Mouse (Mus musculus) urinary bladder, postnatal 14 days (tissue): Measurements from ENCODE around the gene Snap47.

ENCODE experiments used
- DNase-seq: peaks from one replicate; pipeline ENCODE4 v3.0.0; 2021; ENCODE audit warnings: low spot score

The Snap47 gene

GRCm38 (mm10) chr11:59451086-59451485, at the start of gene Snap47:
Snap47 (minus strand) TSS chr11:59451186.
- DNase-seq: no peak

- DNase-seq: no peak
Observed at GRCm38 (mm10) chr11:59497747-59498146, 46.8 kb upstream of the Snap47 start.

- DNase-seq: no peak
Observed at GRCm38 (mm10) chr11:59496672-59497310, 45.8 kb upstream of the Snap47 start.

GRCm38 (mm10) chr11:59486222-59486621, 35.2 kb upstream of the Snap47 start:
- no peak for DNase-seq

GRCm38 (mm10) chr11:59485641-59486040, 34.7 kb upstream of the Snap47 start:
- DNase-seq: no peak

GRCm38 (mm10) chr11:59483212-59483611, 32.2 kb upstream of the Snap47 start:
- peak; percentile 58 for DNase-seq

- no peak for DNase-seq
Observed at GRCm38 (mm10) chr11:59477240-59477639, 26.3 kb upstream of the Snap47 start.

- DNase-seq: peak; percentile 93
Observed at GRCm38 (mm10) chr11:59472326-59472677, 21.3 kb upstream of the Snap47 start, which contains the start of gene Zfp867. Zfp867 (minus strand) TSS chr11:59472474.

GRCm38 (mm10) chr11:59471413-59472325, 20.7 kb upstream of the Snap47 start:
- DNase-seq: peak; percentile 19

GRCm38 (mm10) chr11:59460459-59460858, 9.5 kb upstream of the Snap47 start:
- no peak for DNase-seq

GRCm38 (mm10) chr11:59458973-59459372, 8.0 kb upstream of the Snap47 start:
- peak; percentile 88 for DNase-seq

GRCm38 (mm10) chr11:59456891-59457290, 5.9 kb upstream of the Snap47 start:
- no peak for DNase-seq

- DNase-seq: no peak
Observed at GRCm38 (mm10) chr11:59456346-59456745, 5.4 kb upstream of the Snap47 start.

GRCm38 (mm10) chr11:59450230-59450771, 685 bp downstream of the Snap47 start:
- no peak for DNase-seq

GRCm38 (mm10) chr11:59449741-59450229, 1.2 kb downstream of the Snap47 start, which contains the start of gene Jmjd4:
Jmjd4 (plus strand) TSS chr11:59450045.
- DNase-seq: peak; percentile 91

GRCm38 (mm10) chr11:59443102-59443501, 7.9 kb downstream of the Snap47 start:
- DNase-seq: no peak

GRCm38 (mm10) chr11:59437954-59438353, 13.0 kb downstream of the Snap47 start:
- DNase-seq: no peak

- DNase-seq: no peak
Observed at GRCm38 (mm10) chr11:59432261-59432660, 18.7 kb downstream of the Snap47 start.

- no peak for DNase-seq
Observed at GRCm38 (mm10) chr11:59429959-59430358, 21.0 kb downstream of the Snap47 start.

- DNase-seq: no peak
Observed at GRCm38 (mm10) chr11:59428057-59428660, 22.8 kb downstream of the Snap47 start.

- peak; percentile 40 for DNase-seq
Observed at GRCm38 (mm10) chr11:59425671-59426101, 25.3 kb downstream of the Snap47 start.

- DNase-seq: no peak
Observed at GRCm38 (mm10) chr11:59423010-59423588, 27.9 kb downstream of the Snap47 start.
